Mouse (Mus musculus) forebrain, postnatal 0 days (tissue): ENCODE measurements around the gene Rai14. TPM values are rescaled to one million over a fixed set of nuclear protein-coding genes. Genes with fewer than 3 reads are reported as not detected.
A peak's percentile ranks its signal among the peaks of the same experiment; 100 is the strongest.

Experiments
- ATAC-seq: fragments of 200-750 bp; cut with Nextera tagmentation; 2 replicates; pipeline ENCODE4 v1.8.0; 2017; ENCODE audit warnings: mild to moderate bottlenecking, moderate library complexity
- DNase-seq: peaks from one replicate; pipeline ENCODE4 v3.0.0-alpha.2; 2015
- H3K27ac ChIP-seq: fragments of 300-500 bp; sonication (generic); 2 replicates; pipeline ENCODE4 v1.5.1; 2014; ENCODE audit warnings: low read depth, mild to moderate bottlenecking, antibody characterized with exemption, low read length, moderate library complexity, mixed read lengths
- H3K27me3 ChIP-seq: fragments of 300-500 bp; sonication (generic); 2 replicates; pipeline ENCODE4 v1.6.1; 2014; ENCODE audit warnings: mild to moderate bottlenecking, low read length, mixed read lengths; ENCODE audit not compliant: insufficient read depth
- H3K36me3 ChIP-seq: fragments of 300-500 bp; sonication (generic); 2 replicates; pipeline ENCODE4 v1.6.1; 2014; ENCODE audit warnings: mild to moderate bottlenecking, moderate library complexity; ENCODE audit not compliant: insufficient read depth
- H3K4me1 ChIP-seq: fragments of 300-500 bp; sonication (generic); 2 replicates; pipeline ENCODE4 v1.6.1; 2014; ENCODE audit warnings: antibody characterized with exemption; ENCODE audit not compliant: insufficient read depth
- H3K4me2 ChIP-seq: fragments of 300-500 bp; sonication (generic); 2 replicates; pipeline ENCODE4 v1.6.1; 2014; ENCODE audit warnings: low read depth, mild to moderate bottlenecking, moderate library complexity
- H3K4me3 ChIP-seq: fragments of 300-500 bp; sonication (generic); 2 replicates; pipeline ENCODE4 v1.5.1; 2014; ENCODE audit warnings: low read depth, low read length, mixed read lengths
- H3K9ac ChIP-seq: fragments of 300-500 bp; sonication (generic); 2 replicates; pipeline ENCODE4 v1.6.1; 2014; ENCODE audit warnings: mild to moderate bottlenecking
- H3K9me3 ChIP-seq: fragments of 300-500 bp; sonication (generic); 2 replicates; pipeline ENCODE4 v1.6.1; 2016; ENCODE audit warnings: low read length
- CTCF ChIP-seq: sonication (generic); IDR thresholded peaks from 2 replicates; pipeline ENCODE4 v1.5.1; 2016; ENCODE audit warnings: antibody characterized with exemption, control low read depth, low read depth
- whole genome bisulfite sequencing: fragments of 180-500 bp; shearing (Covaris S2); extraction: QIAGEN DNeasy Blood & Tissue Kit; methylation state at CpG from one replicate; pipeline ENCODE4 v1.1.7; 2014; 5-methylcytosine and 5-hydroxymethylcytosine counted together
- polyA plus RNA-seq: library from polyadenylated mRNA; unstranded; fragments of >200 nt; fragmentation: Nextera tagmentation; extraction: Ambion mirVana; gene quantifications from 2 replicates; pipeline ENCODE4 v1.2.1, GENCODE M21; 2015
- total RNA-seq: library from RNA; depleted of rRNA; stranded (reverse); fragments of >200 nt; gene quantifications from 2 replicates; pipeline ENCODE4 v1.2.3, GENCODE M21; 2014

Rai14 gene
- total and polyA plus RNA-seq, 2 experiments from 2014 or later = 5.5 to 12.7 TPM

DNA sequence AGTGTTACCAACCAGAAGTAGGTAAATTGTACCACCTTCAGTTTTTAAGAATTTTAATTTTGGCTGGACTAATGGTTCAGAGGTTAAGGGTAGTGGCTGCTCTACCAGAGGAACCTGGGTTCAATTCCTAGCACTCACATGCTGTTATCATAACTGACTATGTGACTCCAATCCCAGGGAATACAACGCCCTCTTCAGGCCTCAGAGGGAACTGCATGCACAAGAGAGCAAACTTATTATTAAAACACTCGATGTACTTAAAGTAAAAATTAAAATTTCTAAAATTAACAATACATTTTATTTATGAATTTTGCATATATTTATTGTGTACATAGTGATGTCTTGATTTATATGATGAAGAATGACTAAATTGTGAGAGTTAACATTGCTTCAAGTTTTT lies 127.9 kb downstream of the Rai14 start:
- no peak overlapping the region for H3K9ac ChIP-seq
- no peaks in the 10 kb centered on the region for H3K27me3 ChIP-seq
- H3K4me3 ChIP-seq = no peak overlapping the region
- no peaks in the 10 kb centered on the region for H3K36me3 ChIP-seq
- ATAC-seq (no peak), DNase-seq (no peak)
- no peak overlapping the region for H3K27ac ChIP-seq
- H3K4me1 ChIP-seq = no peaks in the 10 kb centered on the region
- H3K4me2 ChIP-seq = no peak overlapping the region
- H3K9me3 ChIP-seq = no peaks in the 10 kb centered on the region
- 85% methylated on average over 2 of the region's 2 CpGs for WGBS
- TF ChIP-seq CTCF = peak; percentile 27; the same call in 1 of the 2 replicates

DNA sequence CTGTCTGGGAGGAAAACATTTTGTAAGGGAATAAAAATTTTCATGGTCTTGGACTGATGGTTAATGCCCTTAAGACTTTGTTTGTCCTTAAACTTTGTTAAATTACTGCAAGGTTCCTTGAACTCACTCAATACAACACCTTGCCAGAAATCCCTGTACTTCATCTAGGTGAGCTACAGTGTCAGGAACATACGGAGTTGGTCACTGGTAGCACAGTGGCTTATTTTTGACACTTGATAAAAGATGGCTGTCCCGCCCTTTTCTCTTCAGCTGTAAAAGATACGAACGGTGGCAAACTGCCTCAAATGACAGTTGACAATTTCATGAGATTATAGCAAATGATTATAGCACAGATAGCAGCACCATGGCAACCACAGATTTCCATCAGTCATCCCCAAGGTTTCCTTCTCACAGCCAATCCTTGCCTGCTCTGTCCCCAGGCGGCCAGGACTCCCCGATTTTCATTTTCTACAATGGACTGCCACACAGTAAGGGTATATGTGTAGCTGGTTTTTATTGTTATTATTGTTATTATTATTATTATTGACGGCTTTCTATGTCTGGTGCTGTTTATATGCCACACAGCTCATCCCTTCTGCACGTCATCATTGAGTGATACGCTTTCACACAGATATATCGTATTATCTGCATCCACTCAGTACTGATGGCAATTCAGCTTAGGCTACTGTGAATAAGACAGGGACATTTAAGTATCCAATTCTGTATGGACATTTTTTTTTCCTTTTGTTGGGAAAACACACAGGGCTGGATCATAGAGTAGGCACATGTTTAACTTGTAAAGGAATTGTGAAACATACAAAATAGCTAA lies 129.9 kb downstream of the Rai14 start:
- peak; percentile 78 for ATAC-seq
- Histone ChIP-seq H3K27ac (peak overlapping the region; percentile 40; the same call in 1 of the 2 replicates), H3K4me3 (no peak overlapping the region), H3K4me2 (no peak overlapping the region), H3K27me3 (no peaks in the 10 kb centered on the region), H3K4me1 (no peaks in the 10 kb centered on the region), H3K36me3 (no peaks in the 10 kb centered on the region), H3K9ac (no peak overlapping the region), H3K9me3 (no peaks in the 10 kb centered on the region)
- no peak for TF ChIP-seq CTCF
- DNase-seq = peak; percentile 38
- WGBS = 67% methylated on average over 10 of the region's 10 CpGs

DNA sequence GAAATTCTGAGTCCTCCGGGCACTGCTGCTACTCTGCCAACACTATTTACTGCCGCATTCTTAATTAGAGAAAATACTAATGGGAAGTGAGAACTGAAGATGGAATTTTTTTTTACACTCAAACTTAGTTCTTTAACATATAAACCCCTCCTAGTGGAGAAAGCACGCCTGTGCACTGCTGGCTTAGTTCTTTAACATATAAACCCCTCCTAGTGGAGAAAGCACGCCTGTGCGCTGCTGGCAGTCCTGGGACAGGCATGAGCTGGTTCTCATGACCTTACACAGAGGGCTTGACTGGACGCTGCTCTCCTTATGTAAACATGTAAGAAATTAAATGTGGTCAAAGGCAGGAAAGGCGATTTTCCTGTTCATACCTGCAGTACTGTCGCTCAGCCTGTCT lies 131.0 kb downstream of the Rai14 start:
- no peaks in the 10 kb centered on the region for H3K9me3 ChIP-seq
- H3K36me3 ChIP-seq = no peaks in the 10 kb centered on the region
- ATAC-seq (peak; percentile 88), DNase-seq (peak; percentile 62)
- WGBS = 47% methylated on average over 8 of the region's 8 CpGs
- H3K9ac ChIP-seq = no peak overlapping the region
- no peak overlapping the region for H3K4me3 ChIP-seq
- TF ChIP-seq CTCF = peak; percentile 77
- no peaks in the 10 kb centered on the region for H3K27me3 ChIP-seq
- H3K4me1 ChIP-seq = no peaks in the 10 kb centered on the region
- no peak overlapping the region for H3K27ac ChIP-seq
- H3K4me2 ChIP-seq = no peak overlapping the region

DNA sequence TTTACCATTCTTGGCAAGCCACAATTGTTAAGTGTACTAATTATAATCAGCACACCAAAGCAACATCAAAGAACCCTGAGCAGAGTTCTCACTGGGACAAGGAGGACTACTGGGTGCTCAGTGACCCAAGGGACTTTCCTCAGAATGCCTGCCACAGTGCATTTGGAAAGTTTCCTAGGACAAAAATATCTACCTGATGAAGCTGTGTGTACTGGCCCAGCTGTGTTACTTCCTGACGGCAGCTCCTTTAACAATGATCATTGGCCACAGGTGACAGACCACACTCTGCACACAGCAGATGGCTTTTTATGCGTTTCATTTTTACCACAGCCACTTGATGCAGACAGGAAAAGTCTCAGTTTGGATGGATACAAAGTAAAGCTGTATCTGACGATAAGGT lies 135.3 kb downstream of the Rai14 start:
- H3K27ac ChIP-seq = no peak overlapping the region
- WGBS = 65% methylated on average over 3 of the region's 3 CpGs

DNA sequence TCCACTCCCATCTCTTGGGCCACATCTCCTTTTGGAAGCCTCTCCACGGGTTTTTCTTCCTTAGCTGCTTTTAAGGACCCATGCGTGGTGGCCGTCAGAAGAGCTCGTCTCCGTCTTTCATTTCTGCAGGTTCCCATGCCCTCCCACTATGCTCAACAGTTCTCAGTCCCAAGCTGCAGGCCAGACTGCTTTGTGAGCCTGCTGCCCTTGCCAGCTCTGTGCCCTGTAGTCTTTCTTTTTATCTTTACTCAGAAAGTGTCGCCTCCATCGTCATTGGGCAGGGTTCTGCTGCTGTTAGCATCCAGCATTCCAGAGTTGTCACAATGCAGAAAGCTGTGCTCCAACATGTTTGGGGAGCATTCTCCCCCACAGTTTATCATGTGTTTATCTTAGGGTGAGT lies 147.9 kb downstream of the Rai14 start:
- no peak for TF ChIP-seq CTCF
- peaks cover 4% of the 10 kb centered on the region; the same call in 1 of the 2 replicates for H3K36me3 ChIP-seq
- no peak for DNase-seq
- no peaks in the 10 kb centered on the region for H3K27me3 ChIP-seq
- H3K4me1 ChIP-seq = no peaks in the 10 kb centered on the region
- no peaks in the 10 kb centered on the region for H3K9me3 ChIP-seq
- no peak overlapping the region for H3K27ac ChIP-seq
- H3K9ac ChIP-seq = no peak overlapping the region
- H3K4me3 ChIP-seq = no peak overlapping the region
- ATAC-seq = no peak
- 83% methylated on average over 7 of the region's 7 CpGs for whole genome bisulfite sequencing
- H3K4me2 ChIP-seq = no peak overlapping the region

More for the DNA sequence above, 135.3 kb downstream of the Rai14 start:
- Histone ChIP-seq H3K4me3 (no peak overlapping the region), H3K4me1 (no peaks in the 10 kb centered on the region), H3K9me3 (no peaks in the 10 kb centered on the region), H3K9ac (no peak overlapping the region), H3K27me3 (no peaks in the 10 kb centered on the region), H3K36me3 (peaks cover 16% of the 10 kb centered on the region), H3K4me2 (no peak overlapping the region)
- no peak for TF ChIP-seq CTCF
- ATAC-seq (no peak), DNase-seq (no peak)

DNA sequence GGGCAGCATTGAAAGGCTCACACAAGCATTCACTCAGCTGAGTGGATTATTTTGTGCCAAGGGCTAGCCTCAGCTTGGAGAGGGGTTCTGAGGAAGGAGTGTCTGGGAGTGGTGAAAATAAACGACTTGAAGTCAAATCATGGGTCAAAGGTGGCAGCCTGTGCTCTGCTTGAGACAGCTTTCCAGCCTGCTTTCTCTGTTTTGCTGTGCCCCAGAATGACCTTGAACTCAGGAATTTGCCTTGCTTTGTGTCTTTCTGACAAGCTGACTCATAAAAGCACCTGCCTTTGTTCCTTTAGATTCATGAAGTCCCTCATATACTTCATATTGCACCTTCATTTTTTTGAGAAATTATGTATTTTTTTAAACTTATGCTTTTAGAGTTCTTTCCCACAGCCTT lies 150.2 kb downstream of the Rai14 start:
- DNase-seq (no peak), ATAC-seq (no peak)
- no peaks in the 10 kb centered on the region for H3K9me3 ChIP-seq
- TF ChIP-seq CTCF = no peak
- no peak overlapping the region for H3K27ac ChIP-seq
- H3K9ac ChIP-seq = no peak overlapping the region
- no peaks in the 10 kb centered on the region for H3K4me1 ChIP-seq
- H3K4me3 ChIP-seq = no peak overlapping the region
- no peaks in the 10 kb centered on the region for H3K36me3 ChIP-seq
- no peaks in the 10 kb centered on the region for H3K27me3 ChIP-seq
- H3K4me2 ChIP-seq = no peak overlapping the region
- WGBS = 50% methylated on average over 1 of the region's 1 CpGs

DNA sequence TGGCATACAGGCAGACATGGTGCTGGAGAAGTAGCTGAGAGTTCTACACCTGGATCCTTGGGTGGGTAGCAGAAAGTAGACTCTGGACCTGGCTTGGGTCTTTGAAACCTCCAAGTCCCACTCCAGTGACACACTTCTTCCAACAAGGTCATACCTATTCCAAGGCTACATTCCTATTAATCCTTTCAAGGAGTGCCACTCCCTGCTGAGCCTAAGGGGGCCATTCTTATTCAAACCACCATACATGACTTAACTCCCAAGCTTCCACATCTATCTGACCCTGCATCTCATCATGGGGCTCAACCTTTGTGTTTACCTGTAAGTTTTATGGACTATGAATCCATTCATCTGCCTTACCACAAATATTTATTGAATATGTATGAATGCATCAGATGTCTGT lies 152.1 kb downstream of the Rai14 start:
- H3K9me3 ChIP-seq = no peaks in the 10 kb centered on the region
- H3K27me3 ChIP-seq = no peaks in the 10 kb centered on the region
- no peak overlapping the region for H3K9ac ChIP-seq
- H3K4me3 ChIP-seq = no peak overlapping the region
- ATAC-seq (no peak), DNase-seq (no peak)
- H3K4me1 ChIP-seq = no peaks in the 10 kb centered on the region
- H3K36me3 ChIP-seq = no peaks in the 10 kb centered on the region
- H3K27ac ChIP-seq = no peak overlapping the region
- TF ChIP-seq CTCF = no peak
- no peak overlapping the region for H3K4me2 ChIP-seq
